Mouse (Mus musculus) megakaryocyte, embryonic 14.5 days (primary cell): ENCODE results near the gene Psmb7.

Experiments
- FLI1 ChIP-seq: IDR thresholded peaks from 2 replicates; pipeline ENCODE4 v1.6.1; 2012; ENCODE audit warnings: low read length, inconsistent platforms, mixed read lengths
- GATA1 ChIP-seq: IDR thresholded peaks from 3 replicates; pipeline ENCODE4 v1.6.1; 2012; ENCODE audit warnings: mixed read lengths, low read length, inconsistent platforms, borderline replicate concordance

DNA sequence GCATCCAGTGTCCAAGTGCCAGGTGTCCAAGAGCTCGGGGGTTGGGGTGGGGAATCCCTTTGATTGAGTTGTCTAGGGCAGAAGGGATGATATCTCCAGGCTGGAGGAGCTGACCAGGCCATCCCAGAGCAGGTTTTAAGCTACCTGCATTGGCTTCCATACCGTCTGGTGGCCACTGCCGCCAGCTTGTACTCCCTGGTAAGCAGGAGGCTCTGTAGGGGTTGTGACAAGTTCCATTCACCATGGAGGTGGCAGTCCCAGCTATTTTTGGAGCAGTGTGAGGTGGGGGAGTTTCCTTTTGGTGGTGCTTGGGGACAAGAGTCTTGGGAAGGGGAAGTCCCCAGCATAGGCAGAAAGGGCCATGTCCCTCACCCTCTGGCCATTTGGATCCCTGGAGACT lies 102.8 kb downstream of the Psmb7 start:
- TF ChIP-seq GATA1 (no peak), FLI1 (no peak)
